Mouse (Mus musculus) heart, embryonic 14.5 days (tissue): ENCODE measurements around the gene Cradd. TPM values are rescaled to one million over a fixed set of nuclear protein-coding genes. Genes with fewer than 3 reads are reported as not detected.
A peak's percentile ranks its signal among the peaks of the same experiment; 100 is the strongest.

Experiments used
- ATAC-seq: fragments of 200-750 bp; cut with Nextera tagmentation; 2 replicates; pipeline ENCODE4 v1.8.0; 2017; ENCODE audit warnings: low read depth, moderate TSS enrichment; ENCODE audit not compliant: insufficient number of reproducible peaks, insufficient read depth, low FRiP score
- H3K27ac ChIP-seq, 2 experiments: fragments of 200-500 bp in 1 of 2; fragments of 300-500 bp in 1 of 2; sonication (generic) in 1 of 2; replicated peaks in 1 of 2; 2 replicates each; pipeline ENCODE4 v1.5.1; 2012 to 2014; ENCODE audit warnings: low read depth in 2 of 2, low read length in 2 of 2, control low read depth in 1 of 2, mild to moderate bottlenecking in 1 of 2, mixed read lengths in 1 of 2; ENCODE audit not compliant: control insufficient read depth in 1 of 2, insufficient read depth in 1 of 2
- H3K27me3 ChIP-seq: fragments of 300-500 bp; sonication (generic); 2 replicates; pipeline ENCODE4 v1.6.1; 2014; ENCODE audit warnings: mild to moderate bottlenecking, low read length, control low read depth; ENCODE audit not compliant: control insufficient read depth, insufficient read depth
- H3K36me3 ChIP-seq: fragments of 300-500 bp; sonication (generic); 2 replicates; pipeline ENCODE4 v1.6.1; 2014; ENCODE audit warnings: mild to moderate bottlenecking, control low read depth, low read length, mixed read lengths; ENCODE audit not compliant: control insufficient read depth, insufficient read depth
- H3K4me1 ChIP-seq, 2 experiments: fragments of 200-500 bp in 1 of 2; fragments of 300-500 bp in 1 of 2; sonication (generic) in 1 of 2; 2 replicates each; pipeline ENCODE4 v1.6.1; 2012 to 2014; ENCODE audit warnings: low read length in 2 of 2, control low read depth in 1 of 2, mixed read lengths in 1 of 2; ENCODE audit not compliant: control insufficient read depth in 2 of 2, insufficient read depth in 2 of 2
- H3K4me2 ChIP-seq: fragments of 300-500 bp; sonication (generic); 2 replicates; pipeline ENCODE4 v1.6.1; 2014; ENCODE audit warnings: mild to moderate bottlenecking, low read length
- H3K4me3 ChIP-seq, 2 experiments: fragments of 200-500 bp in 1 of 2; fragments of 300-500 bp in 1 of 2; sonication (generic) in 1 of 2; 2 replicates each; pipeline ENCODE4 v1.5.1; 2012 to 2014; ENCODE audit warnings: low read length in 2 of 2, mild to moderate bottlenecking in 2 of 2, control low read depth in 1 of 2, low read depth in 1 of 2, moderate library complexity in 1 of 2; ENCODE audit not compliant: control insufficient read depth in 1 of 2, insufficient read depth in 1 of 2
- H3K9ac ChIP-seq: fragments of 300-500 bp; sonication (generic); 2 replicates; pipeline ENCODE4 v1.6.1; 2014; ENCODE audit warnings: mild to moderate bottlenecking, low read length
- H3K9me3 ChIP-seq: fragments of 300-500 bp; sonication (generic); 2 replicates; pipeline ENCODE4 v1.6.1; 2016; ENCODE audit warnings: low read length, control low read depth; ENCODE audit not compliant: control insufficient read depth
- WGBS: fragments of 180-500 bp; shearing (Covaris S2); extraction: QIAGEN DNeasy Blood & Tissue Kit; methylation state at CpG from one replicate; pipeline ENCODE4 v1.1.7; 2014; 5-methylcytosine and 5-hydroxymethylcytosine counted together
- polyA plus RNA-seq: library from polyadenylated mRNA; unstranded; fragments of >200 nt; fragmentation: Nextera tagmentation; extraction: Ambion mirVana; gene quantifications from 2 replicates; pipeline ENCODE4 v1.2.1, GENCODE M21; 2014

Gene Cradd
- 11.0 and 12.3 TPM in 2 replicates for polyA plus RNA-seq

- WGBS = under 1% methylated on average over 51 of the region's 51 CpGs
- peak within 1 kb of the TSS; percentile 63 for H3K4me2 ChIP-seq
- peak within 1 kb of the TSS; percentile 95 to 96 for H3K27ac ChIP-seq
- H3K27me3 ChIP-seq = no peaks in the 10 kb centered on the region
- ATAC-seq = peak; percentile 89
- H3K9me3 ChIP-seq = no peaks in the 10 kb centered on the region
- H3K9ac ChIP-seq = peak within 1 kb of the TSS; percentile 89
- peak within 1 kb of the TSS; percentile 59 to 66 for H3K4me3 ChIP-seq
- H3K36me3 ChIP-seq = no peaks in the 10 kb centered on the region
- H3K4me1 ChIP-seq = peaks cover 10 to 14% of the 10 kb centered on the region in 2 experiments
These were observed at the start of gene Cradd for GRCm38 (mm10) chr10:95323393-95324277. Cradd (minus strand) TSS chr10:95324133.

DNA sequence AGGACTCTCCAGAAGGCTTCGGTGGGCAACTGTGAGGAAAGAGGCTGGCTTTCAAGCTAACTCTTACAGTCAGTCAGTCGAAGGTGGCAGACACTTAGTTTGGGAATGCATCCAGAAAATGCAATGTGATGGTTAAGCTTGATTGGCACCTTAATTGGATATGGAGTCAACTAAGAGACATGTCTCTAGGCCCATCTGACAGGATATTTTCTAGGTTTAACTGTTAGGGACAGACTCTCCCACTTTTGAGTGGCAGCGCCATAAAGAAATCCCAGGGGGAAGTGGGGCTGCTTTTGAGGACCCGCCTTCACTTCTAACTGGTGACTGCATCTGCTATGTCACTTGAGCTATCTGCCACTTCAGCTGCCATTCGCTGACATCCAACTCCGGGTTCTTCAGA is 49.4 kb upstream of the Cradd start:
- no peak overlapping the region for H3K27ac ChIP-seq
- no peak overlapping the region for H3K4me2 ChIP-seq
- no peak for ATAC-seq
- no peaks in the 10 kb centered on the region for H3K27me3 ChIP-seq
- peaks cover 5% of the 10 kb centered on the region; the same call in 1 of the 2 replicates for H3K9me3 ChIP-seq
- H3K9ac ChIP-seq = no peak overlapping the region
- H3K4me3 ChIP-seq = no peak overlapping the region
- no peaks in the 10 kb centered on the region for H3K4me1 ChIP-seq
- no peaks in the 10 kb centered on the region for H3K36me3 ChIP-seq
- WGBS = 80% methylated on average over 6 of the region's 6 CpGs

DNA sequence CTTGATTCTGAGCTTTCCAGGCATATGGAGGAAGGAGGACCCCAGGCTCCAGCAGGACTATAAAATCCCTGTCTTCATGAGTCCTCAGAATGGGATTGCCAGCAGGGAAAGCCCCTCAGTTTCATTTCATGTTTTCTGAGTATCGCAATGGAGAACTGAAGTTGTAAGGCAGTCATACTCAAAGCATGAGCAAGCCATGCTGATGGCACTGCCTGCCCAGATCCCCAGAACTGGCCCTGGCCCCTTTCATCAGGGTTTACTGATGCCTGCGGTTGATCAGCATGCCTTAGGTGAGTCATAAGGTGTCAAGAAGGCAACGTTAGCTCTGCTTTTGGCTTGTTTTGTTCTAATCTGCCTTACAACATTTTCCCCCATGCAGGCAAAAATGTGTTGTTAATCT is 48.0 kb upstream of the Cradd start:
- ATAC-seq = no peak
- 81% methylated on average over 3 of the region's 3 CpGs for WGBS
- H3K9me3 ChIP-seq = no peaks in the 10 kb centered on the region

DNA sequence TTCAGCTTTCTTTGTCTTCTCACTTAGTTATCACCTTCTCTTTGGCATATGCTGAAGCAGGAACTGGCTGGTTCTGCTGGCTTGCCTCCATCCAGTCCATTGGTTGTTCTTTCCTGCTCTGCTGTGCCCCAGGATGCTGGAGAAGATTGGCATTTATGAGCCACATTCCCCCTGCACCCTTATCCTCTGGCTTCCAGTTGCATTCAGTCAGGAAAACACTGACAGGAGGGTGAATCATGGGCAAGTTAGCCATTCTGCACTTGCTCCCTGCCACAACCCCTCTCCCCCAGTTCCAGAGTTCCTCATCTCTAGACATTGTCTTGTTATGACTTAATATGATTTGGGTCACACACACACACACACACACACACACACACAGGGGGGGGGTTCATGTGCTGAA is 45.3 kb upstream of the Cradd start:
- H3K36me3 ChIP-seq = no peaks in the 10 kb centered on the region
- no peak overlapping the region for H3K4me2 ChIP-seq
- no peaks in the 10 kb centered on the region for H3K27me3 ChIP-seq
- H3K4me3 ChIP-seq = no peak overlapping the region
- H3K9ac ChIP-seq = no peak overlapping the region
- H3K4me1 ChIP-seq = no peaks in the 10 kb centered on the region
- H3K9me3 ChIP-seq = no peaks in the 10 kb centered on the region
- H3K27ac ChIP-seq = no peak overlapping the region
- ATAC-seq = no peak

More for the DNA sequence above, 48.0 kb upstream of the Cradd start:
- Histone ChIP-seq H3K4me1 (no peaks in the 10 kb centered on the region), H3K9ac (no peak overlapping the region), H3K27ac (no peak overlapping the region), H3K27me3 (no peaks in the 10 kb centered on the region), H3K4me2 (no peak overlapping the region), H3K4me3 (no peak overlapping the region), H3K36me3 (no peaks in the 10 kb centered on the region)

DNA sequence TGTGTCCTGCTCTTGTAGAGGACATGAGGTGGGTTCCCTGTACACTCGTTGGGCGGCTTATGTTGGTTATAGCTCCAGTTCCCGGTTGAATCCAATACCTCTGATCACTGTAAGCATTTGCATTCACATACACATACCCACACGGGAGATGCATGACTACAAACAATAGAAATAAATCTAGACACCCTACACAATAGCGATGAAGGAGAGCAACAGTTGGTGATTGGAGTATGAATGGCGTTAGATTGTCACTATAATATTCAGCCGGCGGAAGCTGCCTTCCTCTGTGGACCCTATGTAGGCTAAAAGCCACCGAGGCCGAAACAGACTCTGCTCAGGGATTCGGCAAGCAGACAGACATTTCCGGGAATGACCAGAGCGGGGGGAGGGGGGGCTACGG is 44.2 kb upstream of the Cradd start:
- Histone ChIP-seq H3K4me2 (no peak overlapping the region), H3K9me3 (no peaks in the 10 kb centered on the region), H3K36me3 (no peaks in the 10 kb centered on the region), H3K4me3 (no peak overlapping the region), H3K4me1 (no peaks in the 10 kb centered on the region), H3K27me3 (no peaks in the 10 kb centered on the region), H3K9ac (no peak overlapping the region), H3K27ac (no peak overlapping the region)
- 87% methylated on average over 14 of the region's 14 CpGs for whole genome bisulfite sequencing
- ATAC-seq = no peak

DNA sequence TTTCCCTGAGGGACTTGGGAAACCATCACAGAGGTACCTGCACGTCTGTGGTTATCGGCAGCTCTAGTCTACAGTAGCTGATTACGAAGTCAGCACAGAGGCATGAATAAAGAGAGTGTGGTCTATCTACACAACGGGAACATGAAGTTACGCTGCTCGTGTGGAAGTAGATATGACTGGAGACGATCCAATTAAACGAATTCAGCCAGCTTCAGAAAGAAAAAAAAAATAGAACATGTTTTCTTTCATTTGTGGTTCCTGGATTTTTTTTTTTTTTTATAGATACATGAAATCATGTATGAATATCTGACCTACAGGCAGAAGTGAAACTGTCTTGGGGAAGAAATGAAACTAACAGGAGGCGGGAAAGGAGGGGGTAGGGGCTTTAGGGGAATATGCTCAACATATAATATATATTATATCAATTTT is 43.7 kb upstream of the Cradd start:
- no peaks in the 10 kb centered on the region for H3K4me1 ChIP-seq
- H3K27me3 ChIP-seq = no peaks in the 10 kb centered on the region
- no peaks in the 10 kb centered on the region for H3K9me3 ChIP-seq
- no peak overlapping the region for H3K27ac ChIP-seq
- no peak for ATAC-seq
- H3K36me3 ChIP-seq = no peaks in the 10 kb centered on the region
- H3K4me3 ChIP-seq = no peak overlapping the region
- no peak overlapping the region for H3K9ac ChIP-seq
- no peak overlapping the region for H3K4me2 ChIP-seq
- WGBS = 63% methylated on average over 9 of the region's 9 CpGs

GRCm38 (mm10) chr10:95367241-95367640 is 43.3 kb upstream of the Cradd start:
- 79% methylated on average over 7 of the region's 7 CpGs for WGBS
- Histone ChIP-seq H3K4me2 (no peak overlapping the region), H3K9ac (no peak overlapping the region), H3K4me1 (no peaks in the 10 kb centered on the region), H3K4me3 (no peak overlapping the region), H3K27ac (no peak overlapping the region), H3K9me3 (no peaks in the 10 kb centered on the region), H3K27me3 (no peaks in the 10 kb centered on the region), H3K36me3 (no peaks in the 10 kb centered on the region)
- no peak for ATAC-seq
